41 mouse cellular contexts compared by ENCODE assay signal in genomic region chr9:7560026-7560425, GRCm38 (mm10). TPM values are rescaled to one million over a fixed set of nuclear protein-coding genes. Genes with fewer than 3 reads are reported as not detected.
"Had no signal": no experiment of that assay in that cellular context is flagged by ENCODE, and none has a peak within 500 bp of the region (broad histone marks: within the 10 kb centered on the region; RNA-seq: fewer than 3 reads in every experiment).

No protein-coding gene starts in this region.

- H3K9ac ChIP-seq: heart, embryonic 13.5 days; heart, embryonic 15.5 days; hindbrain, embryonic 13.5 days; hindbrain, embryonic 15.5 days; limb, embryonic 13.5 days; limb, embryonic 15.5 days; liver, embryonic 12.5 days had no signal

- ATAC-seq: hindbrain, postnatal 0 days; intestine, embryonic 16.5 days; liver, embryonic 12.5 days had no signal

- H3K9me3 ChIP-seq: heart, embryonic 13.5 days; heart, embryonic 15.5 days; hindbrain, embryonic 13.5 days; hindbrain, embryonic 15.5 days; limb, embryonic 13.5 days; limb, embryonic 15.5 days; liver, embryonic 12.5 days had no signal

- H3K27me3 ChIP-seq: heart, embryonic 13.5 days; heart, embryonic 15.5 days; hindbrain, embryonic 13.5 days; hindbrain, embryonic 15.5 days; limb, embryonic 13.5 days; limb, embryonic 15.5 days; liver, embryonic 12.5 days had no signal

- H3K4me2 ChIP-seq: heart, embryonic 11.5 days; heart, embryonic 13.5 days; heart, embryonic 15.5 days; hindbrain, embryonic 13.5 days; hindbrain, embryonic 15.5 days; limb, embryonic 13.5 days; limb, embryonic 15.5 days; liver, embryonic 12.5 days had no signal

- H3K27ac ChIP-seq: heart, embryonic 13.5 days; heart, embryonic 15.5 days; hindbrain, embryonic 13.5 days; hindbrain, embryonic 15.5 days; hindbrain, postnatal 0 days; limb, embryonic 13.5 days; limb, embryonic 15.5 days; liver, embryonic 12.5 days had no signal

- H3K4me3 ChIP-seq: heart, embryonic 13.5 days; heart, embryonic 15.5 days; hindbrain, embryonic 13.5 days; hindbrain, embryonic 15.5 days; limb, embryonic 13.5 days; limb, embryonic 15.5 days; liver, embryonic 12.5 days had no signal

- H3K4me1 ChIP-seq: heart, embryonic 13.5 days; hindbrain, embryonic 13.5 days; hindbrain, embryonic 15.5 days; limb, embryonic 13.5 days; limb, embryonic 15.5 days; liver, embryonic 12.5 days had no signal

- DNase-seq: gastrocnemius, postnatal 14 days; gastrocnemius, postnatal 36 days; heart, adult 18-20 months; heart, postnatal 14 days; heart, postnatal 36 days; kidney, adult 11 months; kidney, adult 2 months; kidney, postnatal 14 days; kidney, postnatal 36 days; layer of hippocampus, adult 9-11 months; layer of hippocampus, postnatal 36 days; left cerebral cortex, postnatal 4 days had no signal

- H3K36me3 ChIP-seq: heart, embryonic 13.5 days; heart, embryonic 15.5 days; hindbrain, embryonic 13.5 days; hindbrain, embryonic 15.5 days; limb, embryonic 13.5 days; limb, embryonic 15.5 days; liver, embryonic 12.5 days had no signal

RNA-seq across cellular contexts. Expression of gene Mmp8, which starts 1.8 kb away (rescaled TPM):
- total RNA-seq: gastrocnemius, adult 18-20 months; gastrocnemius, adult 8-10 months; gastrocnemius, postnatal 14 days; gastrocnemius, postnatal 36 days; heart, adult 18-20 months; hindbrain, postnatal 0 days; layer of hippocampus, adult 18-20 months; layer of hippocampus, adult 8-10 months; layer of hippocampus, postnatal 14 days; layer of hippocampus, postnatal 36 days; left cerebral cortex, adult 18-20 months; left cerebral cortex, adult 8-10 months; left cerebral cortex, postnatal 10 days; left cerebral cortex, postnatal 25 days; left cerebral cortex, postnatal 4 days had no signal
- polyA plus RNA-seq: heart, embryonic 11.5 days; hindbrain, embryonic 11.5 days; large intestine, adult 2 months had no signal

RNA-seq across cellular contexts. Expression of gene Mmp27, which starts 11.2 kb away (rescaled TPM):
- total RNA-seq: hematopoietic stem cell, adult 5-6 weeks; hindbrain, postnatal 0 days; layer of hippocampus, adult 18-20 months; layer of hippocampus, adult 8-10 months; layer of hippocampus, postnatal 14 days; layer of hippocampus, postnatal 36 days; left cerebral cortex, adult 18-20 months; left cerebral cortex, adult 8-10 months; left cerebral cortex, postnatal 10 days; left cerebral cortex, postnatal 25 days; left cerebral cortex, postnatal 4 days had no signal
- polyA plus RNA-seq: heart, embryonic 11.5 days; heart, embryonic 13.5 days; heart, embryonic 15.5 days; heart, postnatal 0 days; hindbrain, embryonic 11.5 days; hindbrain, embryonic 13.5 days; hindbrain, embryonic 15.5 days; hindbrain, postnatal 0 days; intestine, embryonic 14.5 days; intestine, embryonic 16.5 days; kidney, adult 2 months; kidney, embryonic 14.5 days; kidney, embryonic 16.5 days; large intestine, adult 2 months; limb, embryonic 11.5 days; limb, embryonic 13.5 days; limb, embryonic 15.5 days had no signal

RNA-seq across cellular contexts. Expression of gene Mmp10, which starts 57.9 kb away (rescaled TPM):
- total RNA-seq: gastrocnemius, adult 18-20 months; gastrocnemius, adult 8-10 months; gastrocnemius, postnatal 14 days; gastrocnemius, postnatal 36 days; heart, adult 18-20 months; heart, postnatal 14 days; heart, postnatal 36 days; hematopoietic stem cell, adult 5-6 weeks; hindbrain, postnatal 0 days; layer of hippocampus, adult 18-20 months; layer of hippocampus, adult 8-10 months; layer of hippocampus, postnatal 14 days; layer of hippocampus, postnatal 36 days; left cerebral cortex, adult 18-20 months; left cerebral cortex, adult 8-10 months; left cerebral cortex, postnatal 10 days; left cerebral cortex, postnatal 25 days; left cerebral cortex, postnatal 4 days; liver, adult 2 months had no signal
- polyA plus RNA-seq: gonadal fat pad, adult 2 months; heart, embryonic 11.5 days; heart, embryonic 13.5 days; heart, embryonic 15.5 days; heart, postnatal 0 days; hindbrain, embryonic 11.5 days; hindbrain, embryonic 13.5 days; hindbrain, embryonic 15.5 days; hindbrain, postnatal 0 days; kidney, adult 2 months; kidney, embryonic 14.5 days; limb, embryonic 11.5 days; limb, embryonic 13.5 days; limb, embryonic 15.5 days; liver, adult 2 months; liver, embryonic 12.5 days had no signal
